Mouse (Mus musculus) embryonic facial prominence, embryonic 12.5 days (tissue): ENCODE measurements at regions not wholly inside any gene's neighbourhood (a gene's known extent, or its start where the extent isn't known, plus 50 kb on each side); places are given as distances from the start of the nearest gene placed in this dataset.

ENCODE experiments used
- ATAC-seq: fragments of 200-750 bp; cut with Nextera tagmentation; 2 replicates; pipeline ENCODE4 v1.8.0; 2017; ENCODE audit not compliant: insufficient number of reproducible peaks, insufficient read depth, low FRiP score, low TSS enrichment
- H3K27ac ChIP-seq: fragments of 300-500 bp; sonication (generic); 2 replicates; pipeline ENCODE4 v1.5.1; 2016; ENCODE audit warnings: mild to moderate bottlenecking
- H3K27me3 ChIP-seq: fragments of 300-500 bp; sonication (generic); 2 replicates; pipeline ENCODE4 v1.6.1; 2016; ENCODE audit warnings: mild to moderate bottlenecking, moderate library complexity
- H3K36me3 ChIP-seq: fragments of 300-500 bp; sonication (generic); 2 replicates; pipeline ENCODE4 v1.6.1; 2016; ENCODE audit warnings: mild to moderate bottlenecking
- H3K4me1 ChIP-seq: fragments of 300-500 bp; sonication (generic); 2 replicates; pipeline ENCODE4 v1.6.1; 2016
- H3K4me2 ChIP-seq: fragments of 300-500 bp; sonication (generic); replicated peaks from 2 replicates; pipeline ENCODE4 v1.6.1; 2016; ENCODE audit warnings: mild to moderate bottlenecking, moderate library complexity
- H3K4me3 ChIP-seq: fragments of 300-500 bp; sonication (generic); 2 replicates; pipeline ENCODE4 v1.5.1; 2016; ENCODE audit warnings: mild to moderate bottlenecking
- H3K9ac ChIP-seq: fragments of 300-500 bp; sonication (generic); 2 replicates; pipeline ENCODE4 v1.6.1; 2016; ENCODE audit warnings: mild to moderate bottlenecking, moderate library complexity
- H3K9me3 ChIP-seq: fragments of 300-500 bp; sonication (generic); 2 replicates; pipeline ENCODE4 v1.6.1; 2016; ENCODE audit warnings: mild to moderate bottlenecking, moderate library complexity
- WGBS: fragments of 180-500 bp; shearing (Covaris S2); methylation state at CpG from one replicate; pipeline ENCODE4 v1.1.7; 2016; 5-methylcytosine and 5-hydroxymethylcytosine counted together

- ATAC-seq: no peak
- Histone ChIP-seq H3K36me3 (no peaks in the 10 kb centered on the region), H3K4me2 (no peak overlapping the region), H3K27ac (no peak overlapping the region), H3K9ac (no peak overlapping the region), H3K27me3 (no peaks in the 10 kb centered on the region), H3K4me3 (no peak overlapping the region), H3K9me3 (no peaks in the 10 kb centered on the region), H3K4me1 (no peaks in the 10 kb centered on the region)
- 75% methylated on average over 1 of the region's 1 CpGs for WGBS
Measured at GRCm38 (mm10) chr8:128078740-128079139, 279.7 kb upstream of the Nrp1 start.

DNA sequence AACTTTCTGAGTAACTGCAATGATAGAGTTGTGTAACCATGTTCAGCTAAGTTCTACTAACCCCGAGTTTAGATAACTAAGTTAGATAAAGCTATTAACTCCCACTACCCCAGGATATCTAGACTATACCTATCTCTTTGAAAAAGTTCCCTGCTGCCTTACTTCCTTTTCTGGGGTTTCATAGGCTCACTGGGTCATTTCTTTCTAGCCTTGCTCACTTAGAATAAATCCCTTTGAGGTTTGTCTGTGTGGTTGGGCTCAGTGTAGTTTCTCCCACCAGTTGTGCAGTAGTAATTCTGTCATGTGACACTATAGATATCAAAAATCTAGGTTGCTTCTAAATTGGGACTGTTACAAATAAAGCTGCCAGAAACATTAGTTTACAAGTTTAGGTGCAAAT, 272.6 kb upstream of the Nrp1 start:
- WGBS: 70% methylated on average over 1 of the region's 1 CpGs
- no peak for ATAC-seq

GRCm38 (mm10) chr8:128087500-128087899, 270.9 kb upstream of the Nrp1 start:
- no peak for ATAC-seq
- Histone ChIP-seq H3K27ac (no peak overlapping the region), H3K9ac (no peak overlapping the region), H3K27me3 (no peaks in the 10 kb centered on the region), H3K9me3 (no peaks in the 10 kb centered on the region), H3K36me3 (no peaks in the 10 kb centered on the region), H3K4me3 (no peak overlapping the region), H3K4me1 (no peaks in the 10 kb centered on the region), H3K4me2 (no peak overlapping the region)
- 93% methylated on average over 1 of the region's 1 CpGs for WGBS

More for the DNA sequence above, 272.6 kb upstream of the Nrp1 start:
- no peaks in the 10 kb centered on the region for H3K9me3 ChIP-seq
- no peaks in the 10 kb centered on the region for H3K27me3 ChIP-seq
- H3K4me2 ChIP-seq: no peak overlapping the region
- H3K9ac ChIP-seq: no peak overlapping the region
- H3K4me1 ChIP-seq: no peaks in the 10 kb centered on the region
- no peak overlapping the region for H3K27ac ChIP-seq
- no peaks in the 10 kb centered on the region for H3K36me3 ChIP-seq
- no peak overlapping the region for H3K4me3 ChIP-seq

DNA sequence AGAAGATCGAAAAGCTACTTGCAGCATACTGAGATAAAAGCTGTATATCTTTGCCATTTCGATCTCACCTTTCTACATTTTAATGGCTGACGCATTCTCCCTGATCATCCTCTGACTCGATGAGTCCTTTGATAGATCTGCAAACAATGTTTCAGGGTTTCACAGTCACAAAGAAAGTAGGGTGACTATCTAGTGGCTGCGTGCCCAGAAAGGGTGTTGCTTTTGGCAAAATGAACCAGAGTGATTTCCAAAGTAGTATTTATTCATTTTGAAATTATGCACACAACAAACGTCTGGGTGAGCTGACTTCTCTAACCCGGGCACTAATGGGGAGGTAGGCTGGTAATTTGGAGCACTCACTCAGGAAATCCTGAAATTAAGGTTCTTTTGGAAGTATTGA, 265.6 kb upstream of the Nrp1 start:
- no peak overlapping the region for H3K9ac ChIP-seq
- no peak for ATAC-seq
- no peak overlapping the region for H3K4me2 ChIP-seq
- H3K4me3 ChIP-seq: no peak overlapping the region
- no peaks in the 10 kb centered on the region for H3K4me1 ChIP-seq
- no peaks in the 10 kb centered on the region for H3K9me3 ChIP-seq
- no peak overlapping the region for H3K27ac ChIP-seq
- no peaks in the 10 kb centered on the region for H3K36me3 ChIP-seq
- WGBS: 85% methylated on average over 7 of the region's 7 CpGs
- no peaks in the 10 kb centered on the region for H3K27me3 ChIP-seq

DNA sequence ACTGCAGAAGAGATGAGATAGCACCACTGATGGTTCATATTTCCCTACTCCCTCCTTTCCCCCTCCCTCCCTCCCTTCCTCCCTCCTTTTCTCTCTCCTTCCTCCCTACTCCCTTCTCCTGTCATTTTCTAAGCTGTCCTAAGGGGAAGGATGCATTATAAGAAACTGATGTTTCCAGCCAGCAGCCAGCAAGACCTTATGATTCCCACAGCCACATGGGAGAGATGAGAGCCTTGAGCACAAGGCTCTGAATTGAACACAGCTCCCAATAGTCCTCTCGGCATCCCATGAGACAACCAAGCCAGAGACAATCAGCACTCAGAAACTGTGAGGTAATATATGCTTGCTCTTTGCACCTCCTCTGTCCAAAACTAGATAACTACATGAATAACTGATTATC, 263.0 kb upstream of the Nrp1 start:
- Histone ChIP-seq H3K9me3 (no peaks in the 10 kb centered on the region), H3K4me3 (no peak overlapping the region), H3K4me2 (no peak overlapping the region), H3K27me3 (no peaks in the 10 kb centered on the region), H3K36me3 (no peaks in the 10 kb centered on the region), H3K27ac (no peak overlapping the region), H3K9ac (no peak overlapping the region), H3K4me1 (no peaks in the 10 kb centered on the region)
- no peak for ATAC-seq
- WGBS: 74% methylated on average over 1 of the region's 1 CpGs

DNA sequence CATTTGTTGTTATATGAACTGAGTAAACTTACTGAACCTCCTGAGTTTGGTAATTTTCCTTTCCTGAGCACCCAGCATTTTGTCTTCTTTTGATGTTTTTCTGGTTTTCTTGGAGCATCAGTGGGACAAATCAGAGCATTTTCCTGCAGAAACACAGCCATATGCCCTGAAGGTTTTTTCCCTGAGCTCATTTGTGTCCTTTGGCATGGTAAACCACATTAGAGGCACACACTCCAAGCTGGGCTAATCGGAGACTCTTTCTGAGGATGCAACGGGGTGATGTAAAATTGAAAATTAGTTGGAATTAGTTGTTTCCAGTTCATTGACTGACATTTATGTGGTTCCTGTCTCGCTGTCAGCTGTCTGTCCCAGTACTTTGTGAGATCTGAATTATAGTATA, 260.8 kb upstream of the Nrp1 start:
- H3K4me3 ChIP-seq: no peak overlapping the region
- no peaks in the 10 kb centered on the region for H3K27me3 ChIP-seq
- H3K27ac ChIP-seq: no peak overlapping the region
- H3K9me3 ChIP-seq: no peaks in the 10 kb centered on the region
- ATAC-seq: no peak
- WGBS: 59% methylated on average over 3 of the region's 3 CpGs
- no peak overlapping the region for H3K4me2 ChIP-seq
- no peak overlapping the region for H3K9ac ChIP-seq
- no peaks in the 10 kb centered on the region for H3K36me3 ChIP-seq
- H3K4me1 ChIP-seq: no peaks in the 10 kb centered on the region

DNA sequence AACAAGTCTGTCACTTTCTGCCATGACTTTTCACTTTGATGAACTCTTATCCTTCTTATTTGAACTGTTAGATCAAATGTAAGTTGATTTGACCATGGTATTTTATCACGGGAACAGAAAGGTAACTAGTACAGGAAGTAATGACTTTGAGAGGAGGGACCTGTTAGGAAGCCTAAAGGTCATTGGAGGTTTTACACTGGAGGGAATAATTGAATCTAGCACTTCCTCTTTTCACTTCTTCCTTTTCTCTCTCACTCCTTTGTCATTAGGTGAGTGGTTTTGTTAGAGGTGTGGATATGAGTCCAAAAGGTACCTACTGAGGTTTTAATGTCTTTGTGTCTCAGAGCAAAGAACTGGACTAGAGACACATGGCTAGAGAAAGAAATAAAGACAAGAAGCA, 255.0 kb upstream of the Nrp1 start:
- no peaks in the 10 kb centered on the region for H3K9me3 ChIP-seq
- H3K4me2 ChIP-seq: no peak overlapping the region
- WGBS: 82% methylated on average over 1 of the region's 1 CpGs
- no peak overlapping the region for H3K27ac ChIP-seq
- no peaks in the 10 kb centered on the region for H3K4me1 ChIP-seq
- H3K4me3 ChIP-seq: no peak overlapping the region
- H3K36me3 ChIP-seq: no peaks in the 10 kb centered on the region
- no peaks in the 10 kb centered on the region for H3K27me3 ChIP-seq
- no peak for ATAC-seq
- no peak overlapping the region for H3K9ac ChIP-seq

DNA sequence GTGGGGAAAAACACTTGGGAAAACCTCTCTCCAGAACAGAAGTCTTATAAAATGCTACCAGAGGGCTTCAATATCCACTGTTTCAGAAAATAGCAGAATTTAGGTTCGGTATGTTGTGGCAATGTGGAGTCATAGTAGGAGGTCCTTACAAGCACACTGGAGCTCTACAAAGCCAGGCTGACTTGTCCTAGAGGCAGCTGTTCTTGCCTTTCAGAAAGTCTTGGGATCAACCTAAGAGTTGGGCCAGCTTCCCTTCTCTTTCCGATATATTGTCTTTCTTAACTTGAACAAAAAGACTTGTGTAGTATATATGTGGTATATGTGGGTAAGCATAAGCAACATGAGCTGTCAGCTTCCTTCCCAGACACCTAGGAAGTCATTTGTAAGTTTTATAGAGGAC, 251.8 kb upstream of the Nrp1 start:
- no peaks in the 10 kb centered on the region for H3K9me3 ChIP-seq
- H3K9ac ChIP-seq: no peak overlapping the region
- no peaks in the 10 kb centered on the region for H3K36me3 ChIP-seq
- no peak for ATAC-seq
- H3K27ac ChIP-seq: no peak overlapping the region
- no peaks in the 10 kb centered on the region for H3K27me3 ChIP-seq
- no peak overlapping the region for H3K4me3 ChIP-seq
- no peaks in the 10 kb centered on the region for H3K4me1 ChIP-seq
- no peak overlapping the region for H3K4me2 ChIP-seq
- 81% methylated on average over 2 of the region's 2 CpGs for WGBS

- WGBS: 76% methylated on average over 7 of the region's 7 CpGs
- no peak overlapping the region for H3K4me3 ChIP-seq
Measured at GRCm38 (mm10) chr8:128107041-128107440, 251.4 kb upstream of the Nrp1 start.

GRCm38 (mm10) chr8:128109036-128109435, 249.4 kb upstream of the Nrp1 start:
- WGBS: 78% methylated on average over 3 of the region's 3 CpGs
- Histone ChIP-seq H3K4me3 (no peak overlapping the region), H3K36me3 (no peaks in the 10 kb centered on the region), H3K27ac (no peak overlapping the region), H3K27me3 (no peaks in the 10 kb centered on the region), H3K4me1 (no peaks in the 10 kb centered on the region), H3K4me2 (no peak overlapping the region), H3K9ac (no peak overlapping the region), H3K9me3 (no peaks in the 10 kb centered on the region)
- no peak for ATAC-seq

More at GRCm38 (mm10) chr8:128107041-128107440, 251.4 kb upstream of the Nrp1 start:
- Histone ChIP-seq H3K27ac (no peak overlapping the region), H3K36me3 (no peaks in the 10 kb centered on the region), H3K27me3 (no peaks in the 10 kb centered on the region), H3K4me2 (no peak overlapping the region), H3K4me1 (no peaks in the 10 kb centered on the region), H3K9ac (no peak overlapping the region), H3K9me3 (no peaks in the 10 kb centered on the region)
- ATAC-seq: no peak

DNA sequence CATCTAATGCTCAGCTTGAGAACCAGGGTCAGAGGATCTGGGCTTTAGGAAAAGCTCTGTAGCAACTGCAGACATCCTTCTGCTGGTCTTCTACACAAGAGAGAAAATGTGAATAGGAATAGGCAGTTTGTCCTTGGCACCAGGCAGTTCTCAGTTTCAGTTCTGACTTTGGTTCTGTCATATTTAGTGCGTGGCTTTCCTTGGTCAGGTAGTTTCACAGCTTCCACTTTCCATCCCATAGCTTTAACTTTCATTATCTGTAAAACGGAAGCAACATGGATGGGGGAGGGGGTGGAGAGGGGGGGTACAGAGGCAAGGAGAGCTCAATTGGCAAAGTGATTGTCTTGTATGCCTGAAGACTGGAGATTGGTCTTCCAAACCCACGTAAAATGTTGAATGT, 247.3 kb upstream of the Nrp1 start:
- H3K4me2 ChIP-seq: no peak overlapping the region

DNA sequence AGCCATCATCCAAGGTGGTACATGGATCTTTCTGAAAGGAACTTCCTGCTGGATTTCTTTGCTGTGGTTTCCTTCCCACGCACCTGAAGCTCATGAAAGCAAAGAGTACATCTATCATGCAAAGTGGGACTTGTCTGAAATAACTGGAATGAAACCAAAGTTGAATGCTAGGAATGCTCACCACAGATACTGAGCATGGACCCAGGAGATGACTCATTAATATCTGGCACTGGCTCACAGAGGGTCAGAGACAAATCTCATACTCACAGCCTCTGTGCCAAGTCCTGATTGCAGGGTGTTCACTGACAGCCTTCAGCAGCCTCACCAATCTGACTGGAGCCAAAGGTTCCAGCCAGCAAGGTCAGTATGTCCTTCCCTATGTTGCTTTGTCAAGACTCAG, 245.3 kb upstream of the Nrp1 start:
- H3K27me3 ChIP-seq: no peaks in the 10 kb centered on the region
- H3K9me3 ChIP-seq: no peaks in the 10 kb centered on the region
- H3K4me3 ChIP-seq: no peak overlapping the region
- no peak overlapping the region for H3K9ac ChIP-seq
- H3K36me3 ChIP-seq: no peaks in the 10 kb centered on the region
- H3K27ac ChIP-seq: no peak overlapping the region
- no peak overlapping the region for H3K4me2 ChIP-seq
- no peaks in the 10 kb centered on the region for H3K4me1 ChIP-seq
- ATAC-seq: no peak
- WGBS: 88% methylated on average over 1 of the region's 1 CpGs

More for the DNA sequence above, 247.3 kb upstream of the Nrp1 start:
- no peak overlapping the region for H3K9ac ChIP-seq
- no peak overlapping the region for H3K27ac ChIP-seq
- no peak for ATAC-seq
- H3K36me3 ChIP-seq: no peaks in the 10 kb centered on the region
- no peaks in the 10 kb centered on the region for H3K27me3 ChIP-seq
- WGBS: 86% methylated on average over 3 of the region's 3 CpGs
- no peaks in the 10 kb centered on the region for H3K9me3 ChIP-seq
- no peaks in the 10 kb centered on the region for H3K4me1 ChIP-seq
- H3K4me3 ChIP-seq: no peak overlapping the region

- 82% methylated on average over 4 of the region's 4 CpGs for WGBS
- no peaks in the 10 kb centered on the region for H3K36me3 ChIP-seq
- H3K4me3 ChIP-seq: no peak overlapping the region
- no peak overlapping the region for H3K4me2 ChIP-seq
- H3K27ac ChIP-seq: no peak overlapping the region
- no peaks in the 10 kb centered on the region for H3K4me1 ChIP-seq
- no peak overlapping the region for H3K9ac ChIP-seq
- no peak for ATAC-seq
- H3K27me3 ChIP-seq: no peaks in the 10 kb centered on the region
- H3K9me3 ChIP-seq: no peaks in the 10 kb centered on the region
Measured at GRCm38 (mm10) chr8:128141290-128141966, 217.0 kb upstream of the Nrp1 start.
